Mouse (Mus musculus): ENCODE measurements around the gene Pum2.

Gene Pum2

GRCm38 (mm10) chr12:8781681-8782378 lies 107.9 kb downstream of the Pum2 start:
- Histone ChIP-seq H3K36me3 (ENCODE audit: control insufficient read depth, insufficient read depth, low read length, poor library complexity, severe bottlenecking) (no peaks in the 10 kb centered on the region), H3K27me3 (ENCODE audit: control insufficient read depth, insufficient read depth, low read length, poor library complexity, severe bottlenecking) (no peaks in the 10 kb centered on the region)
- no peak for DNase-seq (ENCODE audit: low read depth, low spot score)

- Histone ChIP-seq H3K27me3 (ENCODE audit: control insufficient read depth, insufficient read depth, low read length, poor library complexity, severe bottlenecking) (no peaks in the 10 kb centered on the region), H3K36me3 (ENCODE audit: control insufficient read depth, insufficient read depth, low read length, poor library complexity, severe bottlenecking) (no peaks in the 10 kb centered on the region)
- no peak for DNase-seq (ENCODE audit: low read depth, low spot score)
Observed at GRCm38 (mm10) chr12:8782565-8782964, 108.6 kb downstream of the Pum2 start.

DNA sequence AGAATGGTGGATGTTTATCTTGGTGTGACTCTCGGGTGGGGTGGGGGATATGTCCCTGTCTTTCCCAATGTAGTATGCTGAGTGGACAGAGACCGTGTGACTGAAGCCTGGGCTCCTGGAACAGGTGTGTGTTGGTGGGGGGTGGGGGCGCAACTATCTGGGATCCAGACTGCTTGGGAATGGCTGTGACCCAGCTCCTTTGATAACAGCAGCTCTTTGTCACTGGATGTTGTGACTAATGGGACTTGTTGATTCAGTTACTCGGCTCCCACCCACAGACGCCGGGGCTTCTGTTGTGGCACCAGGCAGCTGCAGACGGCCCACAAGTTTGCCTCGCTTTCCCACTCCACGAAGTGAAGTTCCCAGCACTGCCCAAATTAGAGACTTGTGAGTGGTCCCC lies 110.3 kb downstream of the Pum2 start:
- no peaks in the 10 kb centered on the region for H3K36me3 ChIP-seq (ENCODE audit: control insufficient read depth, insufficient read depth, low read length, poor library complexity, severe bottlenecking)
- DNase-seq (ENCODE audit: low read depth, low spot score), result no peak
- no peaks in the 10 kb centered on the region for H3K27me3 ChIP-seq (ENCODE audit: control insufficient read depth, insufficient read depth, low read length, poor library complexity, severe bottlenecking)

GRCm38 (mm10) chr12:8786476-8786875 lies 112.5 kb downstream of the Pum2 start:
- Histone ChIP-seq H3K36me3 (ENCODE audit: control insufficient read depth, insufficient read depth, low read length, poor library complexity, severe bottlenecking) (no peaks in the 10 kb centered on the region), H3K27me3 (ENCODE audit: control insufficient read depth, insufficient read depth, low read length, poor library complexity, severe bottlenecking) (no peaks in the 10 kb centered on the region)
- no peak for DNase-seq (ENCODE audit: low read depth, low spot score)

DNA sequence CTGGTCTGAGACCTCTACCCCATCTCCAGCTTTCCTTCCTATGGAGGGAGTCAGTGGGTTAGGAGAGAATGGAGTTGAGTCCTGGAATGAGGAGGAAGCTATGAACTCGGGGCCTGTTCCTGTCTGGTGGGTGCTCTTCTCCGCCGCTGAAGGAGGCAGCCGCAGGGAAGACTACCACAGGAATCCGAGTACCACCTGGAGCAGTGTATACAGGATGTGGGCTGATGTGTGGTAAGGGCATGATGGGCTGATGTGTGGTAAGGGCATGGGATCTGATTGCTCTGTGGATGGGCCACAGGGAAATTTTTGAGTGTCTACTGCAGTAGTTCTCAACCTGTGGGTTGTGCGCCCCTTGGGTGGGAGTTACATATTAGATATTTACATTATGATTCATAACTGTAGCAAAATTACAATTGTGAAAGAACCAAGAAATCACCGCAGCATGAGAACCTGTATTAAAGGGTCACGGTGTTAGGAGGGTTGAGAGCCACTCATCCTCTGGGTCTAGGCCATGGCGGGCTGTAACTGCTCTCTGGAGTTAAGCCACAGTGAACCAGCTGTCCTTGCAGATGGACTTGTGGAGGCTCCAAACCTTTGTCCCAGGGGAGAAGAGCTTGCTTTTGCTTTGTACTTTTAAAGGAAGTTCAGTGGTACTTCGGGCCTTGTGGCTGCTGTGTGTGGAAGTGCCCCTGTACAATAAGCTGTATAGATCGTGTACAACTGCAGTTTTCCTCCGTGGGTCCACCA lies 113.2 kb downstream of the Pum2 start:
- peak; percentile 11 for DNase-seq (ENCODE audit: low read depth, low spot score)
- Histone ChIP-seq H3K27me3 (ENCODE audit: control insufficient read depth, insufficient read depth, low read length, poor library complexity, severe bottlenecking) (no peaks in the 10 kb centered on the region), H3K36me3 (ENCODE audit: control insufficient read depth, insufficient read depth, low read length, poor library complexity, severe bottlenecking) (no peaks in the 10 kb centered on the region)

GRCm38 (mm10) chr12:8788469-8788868 lies 114.5 kb downstream of the Pum2 start:
- Histone ChIP-seq H3K36me3 (ENCODE audit: control insufficient read depth, insufficient read depth, low read length, poor library complexity, severe bottlenecking) (no peaks in the 10 kb centered on the region), H3K27me3 (ENCODE audit: control insufficient read depth, insufficient read depth, low read length, poor library complexity, severe bottlenecking) (no peaks in the 10 kb centered on the region)
- no peak for DNase-seq (ENCODE audit: low read depth, low spot score)

DNA sequence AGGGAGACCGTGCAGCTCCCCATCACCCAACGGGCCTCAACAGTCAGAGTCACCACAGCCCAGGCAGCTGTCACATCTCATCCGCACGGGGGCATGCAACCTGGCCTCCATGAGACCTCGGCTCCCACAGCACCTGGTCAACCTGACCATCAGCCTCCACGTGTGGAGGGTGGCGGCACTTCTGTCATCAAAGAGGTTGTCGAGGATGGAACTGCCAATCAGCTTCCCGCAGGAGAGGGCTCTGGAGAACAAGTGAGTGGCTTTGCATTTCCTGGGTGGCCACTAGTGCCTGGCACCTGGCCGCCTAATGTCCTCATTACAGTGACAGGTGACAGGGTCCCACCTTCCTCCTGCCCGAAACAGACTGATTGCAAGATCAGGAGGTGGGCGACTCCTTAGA lies 116.7 kb downstream of the Pum2 start:
- no peaks in the 10 kb centered on the region for H3K27me3 ChIP-seq (ENCODE audit: control insufficient read depth, insufficient read depth, low read length, poor library complexity, severe bottlenecking)
- no peak for DNase-seq (ENCODE audit: low read depth, low spot score)
- no peaks in the 10 kb centered on the region for H3K36me3 ChIP-seq (ENCODE audit: control insufficient read depth, insufficient read depth, low read length, poor library complexity, severe bottlenecking)

DNA sequence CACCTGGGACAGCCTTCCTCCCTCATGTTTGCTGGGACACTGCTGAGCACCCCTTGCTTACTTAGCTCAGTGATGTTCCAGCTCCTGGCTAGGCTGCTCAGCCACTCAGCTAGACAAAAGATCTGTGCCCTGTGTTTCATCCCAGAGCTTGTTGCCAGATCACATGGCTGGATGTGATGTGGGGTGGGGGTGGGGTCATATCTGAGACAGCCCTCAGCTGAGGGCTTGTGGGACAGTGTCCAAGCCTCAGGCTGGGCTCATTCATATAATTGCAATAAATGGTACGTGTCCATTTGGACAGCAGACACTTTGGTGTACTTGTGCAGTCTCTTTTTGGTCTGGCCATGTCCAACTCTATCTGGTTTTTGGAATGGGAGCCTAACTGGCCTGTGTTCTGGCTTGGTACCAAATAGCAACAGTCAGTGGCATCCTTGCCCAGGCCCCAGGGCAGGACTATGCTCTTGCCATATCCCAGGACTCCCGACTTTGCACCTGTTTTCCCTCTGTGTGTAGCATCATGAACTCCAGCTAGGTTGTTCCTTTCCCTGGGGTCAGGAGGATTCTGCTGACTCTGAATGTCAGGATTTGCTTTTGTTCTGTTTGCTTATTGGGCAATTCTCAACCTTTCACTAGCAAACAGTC lies 119.6 kb downstream of the Pum2 start:
- no peak for DNase-seq (ENCODE audit: low read depth, low spot score)
- Histone ChIP-seq H3K36me3 (ENCODE audit: control insufficient read depth, insufficient read depth, low read length, poor library complexity, severe bottlenecking) (no peaks in the 10 kb centered on the region), H3K27me3 (ENCODE audit: control insufficient read depth, insufficient read depth, low read length, poor library complexity, severe bottlenecking) (no peaks in the 10 kb centered on the region)

DNA sequence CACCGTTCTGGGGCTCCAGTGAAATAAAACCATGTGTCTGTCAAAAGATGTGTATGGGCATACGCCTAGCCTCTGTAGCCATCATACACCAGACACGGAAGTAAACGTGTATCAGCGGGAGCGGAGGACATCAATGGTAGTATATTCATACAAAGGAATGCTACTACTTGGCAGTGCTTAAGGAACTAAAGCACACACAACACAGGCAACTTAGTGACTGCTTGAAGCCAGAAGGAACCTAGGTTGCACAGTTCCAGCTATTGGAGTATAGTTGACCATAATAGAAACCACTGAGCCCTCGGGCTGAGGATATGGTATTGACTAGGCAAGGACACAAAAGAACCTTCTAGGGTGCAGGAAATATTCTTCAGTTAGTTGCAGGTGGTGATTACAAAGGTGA lies 124.0 kb downstream of the Pum2 start:
- Histone ChIP-seq H3K36me3 (ENCODE audit: control insufficient read depth, insufficient read depth, low read length, poor library complexity, severe bottlenecking) (no peaks in the 10 kb centered on the region), H3K27me3 (ENCODE audit: control insufficient read depth, insufficient read depth, low read length, poor library complexity, severe bottlenecking) (no peaks in the 10 kb centered on the region)
- no peak for DNase-seq (ENCODE audit: low read depth, low spot score)

GRCm38 (mm10) chr12:8798486-8799020 lies 124.6 kb downstream of the Pum2 start:
- no peak for DNase-seq (ENCODE audit: low read depth, low spot score)
- Histone ChIP-seq H3K27me3 (ENCODE audit: control insufficient read depth, insufficient read depth, low read length, poor library complexity, severe bottlenecking) (no peaks in the 10 kb centered on the region), H3K36me3 (ENCODE audit: control insufficient read depth, insufficient read depth, low read length, poor library complexity, severe bottlenecking) (no peaks in the 10 kb centered on the region)
